Mouse (Mus musculus): ENCODE results near the gene Nup107.

Gene Nup107

GRCm38 (mm10) chr10:117803870-117804850 is 11.7 kb upstream of the Nup107 start:
- in situ Hi-C loops (cut with MboI, MseI): no loop called here

DNA sequence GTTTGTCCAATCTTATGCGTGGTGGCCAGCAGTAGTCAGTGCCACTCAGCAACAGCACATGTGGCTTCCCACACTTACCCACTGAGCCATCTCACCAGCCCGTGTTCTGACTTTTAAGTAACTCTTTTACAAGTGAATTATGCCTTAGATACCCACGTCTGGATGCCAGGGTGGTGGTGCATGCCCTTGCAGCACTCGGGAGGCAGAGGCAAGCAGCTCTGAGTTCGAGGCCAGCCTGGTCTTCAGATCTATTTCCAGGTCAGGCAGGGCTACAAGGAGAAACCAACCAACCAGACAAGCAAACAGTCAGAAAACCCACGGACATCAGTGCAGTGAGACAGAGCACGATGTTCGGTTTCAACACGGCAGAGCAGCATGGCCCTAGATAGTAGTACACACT is 9.4 kb upstream of the Nup107 start:
- in situ Hi-C loops (cut with MboI, MseI): no loop called here

DNA sequence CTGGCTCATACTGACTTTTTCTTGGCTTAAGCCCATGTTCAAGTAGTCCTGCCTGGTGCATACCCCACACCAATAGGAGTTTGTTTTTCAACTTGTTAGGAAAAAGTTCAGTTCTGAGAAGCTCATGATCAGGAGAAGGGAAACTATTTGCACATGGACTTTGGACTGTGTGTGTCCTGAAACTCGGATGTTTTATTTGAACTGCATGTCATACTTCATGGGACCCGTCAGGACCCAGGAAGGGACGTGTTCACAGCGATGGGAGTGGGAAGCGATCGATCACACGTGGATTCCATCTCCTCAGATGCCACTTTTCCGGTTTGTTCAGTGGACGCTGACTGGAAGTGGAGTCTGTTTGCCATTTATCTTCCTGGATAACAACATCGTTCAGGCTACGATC is 7.3 kb upstream of the Nup107 start:
- in situ Hi-C loops (cut with MboI, MseI): no loop called here

DNA sequence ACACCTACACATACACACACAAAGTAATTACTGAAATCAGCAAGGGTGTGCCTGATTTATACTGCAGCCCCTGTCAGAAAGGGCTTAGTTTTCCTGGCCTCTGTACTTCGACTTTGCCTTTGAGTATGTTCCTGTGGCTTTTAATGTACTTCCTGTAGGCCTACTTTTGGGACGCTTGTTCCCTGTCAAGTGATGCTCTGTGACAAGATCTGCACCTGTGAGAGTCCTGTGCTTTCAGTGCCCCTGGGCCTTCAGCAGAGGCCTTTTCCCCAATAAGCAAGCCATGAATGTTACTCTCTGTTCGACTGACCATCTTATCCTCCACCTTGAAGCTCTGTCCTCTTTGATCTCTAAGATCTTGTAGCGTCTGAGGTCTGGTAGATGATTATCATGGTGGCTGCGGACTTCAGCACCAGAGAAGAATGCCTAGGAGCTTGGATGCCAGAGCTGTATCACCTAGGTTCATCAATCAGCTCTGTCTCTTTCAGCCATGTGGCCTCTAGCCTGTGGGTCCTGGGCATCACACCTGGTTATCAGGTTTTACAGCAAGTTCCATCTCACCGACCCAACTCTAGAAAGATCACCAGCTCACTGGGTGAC is 6.0 kb upstream of the Nup107 start:
- in situ Hi-C loops (cut with MboI, MseI): no loop called here

DNA sequence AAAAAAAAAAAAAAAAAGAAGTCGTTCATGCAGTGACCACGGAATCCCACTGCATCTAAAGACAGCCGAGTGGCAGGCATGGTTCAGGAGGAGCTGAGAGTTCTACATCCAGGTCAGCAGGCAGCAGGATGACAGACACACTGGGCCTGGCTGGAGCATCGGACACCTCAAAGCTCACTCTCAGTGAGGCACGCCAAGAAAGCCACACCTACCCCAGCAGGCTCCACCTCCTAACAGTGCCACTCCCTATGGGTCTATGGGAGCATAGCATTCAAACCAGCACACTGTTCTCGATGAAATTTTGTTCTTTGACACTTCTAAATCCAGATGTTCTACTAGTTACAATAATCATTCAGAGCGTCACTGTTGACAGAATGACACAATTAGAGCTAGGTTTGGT is 5.2 kb upstream of the Nup107 start:
- in situ Hi-C loops (cut with MboI, MseI): no loop called here

DNA sequence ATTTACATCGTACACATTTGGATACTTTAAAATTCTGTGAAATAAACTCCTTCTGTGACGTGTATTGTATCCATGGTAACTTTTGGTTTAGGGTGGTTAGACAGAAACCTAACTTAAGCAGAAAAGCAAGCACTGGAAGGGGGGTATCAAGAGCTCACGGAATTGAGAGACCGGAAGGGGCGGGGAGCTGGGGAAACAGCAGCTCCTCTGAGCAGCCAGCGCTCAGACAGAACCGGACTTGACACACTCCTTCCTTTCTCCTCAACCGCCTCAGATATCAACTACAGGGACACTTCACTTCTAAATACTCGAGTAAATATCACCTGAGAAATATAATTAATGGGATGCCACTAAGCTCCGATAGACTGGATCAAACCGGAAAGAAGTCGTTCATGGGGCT is 4.6 kb upstream of the Nup107 start:
- in situ Hi-C loops (cut with MboI, MseI): no loop called here

- in situ Hi-C loops (cut with MboI, MseI): no loop called here
Observed at GRCm38 (mm10) chr10:117796181-117796580, 3.7 kb upstream of the Nup107 start.

GRCm38 (mm10) chr10:117795206-117795605 is 2.7 kb upstream of the Nup107 start:
- in situ Hi-C loops (cut with MboI, MseI): no loop called here

GRCm38 (mm10) chr10:117793436-117794030 is 1.0 kb upstream of the Nup107 start:
- in situ Hi-C loops (cut with MboI, MseI): no loop called here

DNA sequence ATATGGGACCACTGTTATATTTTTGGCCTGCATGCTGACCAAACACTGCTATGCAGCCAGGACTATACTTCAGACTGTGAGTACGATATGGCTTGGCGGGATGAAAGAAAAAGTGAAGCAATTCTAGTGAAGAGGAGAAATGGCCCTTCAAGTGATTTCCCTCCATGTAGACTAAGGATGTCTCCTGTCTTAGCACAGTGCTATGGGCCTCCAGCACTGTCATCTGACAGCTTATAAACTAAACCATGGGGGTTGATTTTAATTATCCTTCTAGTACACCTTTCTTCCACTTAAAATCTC is 1.4 kb downstream of the Nup107 start:
- in situ Hi-C loops (cut with MboI, MseI): no loop called here

DNA sequence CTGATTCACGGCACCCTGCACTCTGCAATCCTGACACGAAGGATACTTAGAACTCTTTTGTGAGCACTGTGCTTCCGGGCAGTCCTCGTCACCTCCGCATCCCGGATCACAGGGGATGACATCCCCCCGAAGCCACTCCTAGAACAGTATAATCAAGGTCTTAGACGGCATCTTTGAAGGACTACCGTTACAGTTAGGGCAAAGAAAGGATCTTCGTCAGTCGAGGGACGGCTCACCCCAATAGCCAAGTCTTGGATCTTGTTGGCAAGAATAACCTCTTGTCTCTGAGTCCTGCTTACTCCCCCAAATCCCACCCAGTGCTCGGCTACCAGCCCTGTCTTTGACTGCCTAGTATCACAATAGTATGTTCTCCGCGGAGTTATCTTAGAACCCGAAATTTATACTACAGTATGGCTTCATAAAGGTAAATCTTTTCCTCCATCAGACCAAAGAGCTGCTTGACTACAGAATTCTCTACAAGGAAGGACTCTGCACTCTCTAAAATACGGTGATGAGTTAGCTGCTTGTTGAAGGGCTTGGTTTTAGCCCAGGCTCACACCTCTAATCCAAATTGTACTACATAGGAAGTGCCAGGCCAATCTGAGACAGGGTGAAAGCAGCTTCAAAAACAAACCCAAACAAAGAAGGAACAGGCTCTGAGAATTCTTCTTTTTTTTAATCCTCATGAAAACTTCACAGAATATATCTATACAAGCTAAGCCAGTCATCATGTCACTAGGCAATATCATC is 1.9 kb downstream of the Nup107 start:
- in situ Hi-C loops (cut with MboI, MseI): no loop called here

DNA sequence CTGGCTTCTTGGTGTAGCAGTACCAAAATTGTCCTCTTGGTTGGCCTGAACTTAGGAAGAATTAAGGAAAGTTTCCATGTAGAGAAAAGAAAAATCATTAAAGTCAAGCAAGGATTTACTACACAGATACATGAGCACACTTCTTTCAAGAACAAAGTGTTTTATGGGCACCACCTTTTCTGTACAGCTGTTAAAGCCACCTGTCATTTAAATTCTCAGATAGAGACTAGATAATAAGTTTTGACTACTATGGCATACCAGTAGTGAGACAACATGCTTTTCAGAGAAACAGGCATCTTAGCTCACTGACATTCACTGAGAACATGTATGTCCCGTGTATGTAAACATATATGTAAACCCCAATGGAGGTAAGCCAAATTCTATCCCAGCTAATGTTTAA is 2.5 kb downstream of the Nup107 start:
- in situ Hi-C loops (cut with MboI, MseI): no loop called here

DNA sequence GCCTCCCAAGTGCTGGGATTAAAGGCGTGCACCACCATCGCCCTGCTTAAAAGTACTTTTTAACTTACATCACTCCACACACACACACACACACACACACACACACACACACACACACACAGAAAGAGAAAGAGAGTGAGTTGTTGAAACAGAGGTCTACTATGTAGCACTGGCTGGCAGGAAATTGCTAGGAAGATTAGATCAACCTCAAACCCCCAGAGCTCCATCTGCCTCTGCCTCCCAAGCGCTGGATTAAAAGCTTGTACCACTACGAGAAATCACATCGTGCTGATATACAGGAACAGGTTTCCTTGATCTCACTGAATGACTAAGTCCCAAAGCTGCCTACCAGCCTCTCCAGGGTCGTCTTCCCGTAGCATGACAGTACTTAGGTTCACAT is 7.9 kb downstream of the Nup107 start:
- in situ Hi-C loops (cut with MboI, MseI): no loop called here

DNA sequence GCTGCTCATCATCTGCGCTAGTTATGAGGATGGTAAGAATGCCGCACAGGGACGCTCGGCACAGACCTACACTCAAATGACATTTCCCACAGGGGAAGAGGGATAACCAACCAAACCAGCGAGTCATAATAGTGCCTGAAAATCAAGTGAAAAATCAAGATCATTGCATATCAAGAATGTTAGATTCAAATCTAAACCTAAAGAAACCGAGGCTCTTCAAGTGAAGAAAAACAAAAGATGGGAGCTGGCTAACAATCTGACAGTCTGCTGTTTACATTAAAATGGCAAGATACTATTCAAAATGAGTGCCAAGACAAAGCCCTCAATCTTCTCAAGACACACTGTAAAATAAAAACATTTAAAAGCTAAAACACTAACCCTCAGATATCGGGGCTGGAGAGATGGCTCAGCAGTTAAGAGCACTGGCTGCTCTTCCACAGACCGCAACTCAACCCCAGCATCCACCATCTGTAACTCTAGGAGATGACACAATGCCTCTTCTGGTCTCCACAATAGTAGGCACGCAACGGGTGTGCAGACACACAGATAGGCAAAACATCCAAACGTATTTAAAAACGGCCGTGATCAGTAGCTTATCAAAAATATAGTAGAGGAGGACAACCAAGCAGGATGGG is 8.6 kb downstream of the Nup107 start:
- in situ Hi-C loops (cut with MboI, MseI): no loop called here

DNA sequence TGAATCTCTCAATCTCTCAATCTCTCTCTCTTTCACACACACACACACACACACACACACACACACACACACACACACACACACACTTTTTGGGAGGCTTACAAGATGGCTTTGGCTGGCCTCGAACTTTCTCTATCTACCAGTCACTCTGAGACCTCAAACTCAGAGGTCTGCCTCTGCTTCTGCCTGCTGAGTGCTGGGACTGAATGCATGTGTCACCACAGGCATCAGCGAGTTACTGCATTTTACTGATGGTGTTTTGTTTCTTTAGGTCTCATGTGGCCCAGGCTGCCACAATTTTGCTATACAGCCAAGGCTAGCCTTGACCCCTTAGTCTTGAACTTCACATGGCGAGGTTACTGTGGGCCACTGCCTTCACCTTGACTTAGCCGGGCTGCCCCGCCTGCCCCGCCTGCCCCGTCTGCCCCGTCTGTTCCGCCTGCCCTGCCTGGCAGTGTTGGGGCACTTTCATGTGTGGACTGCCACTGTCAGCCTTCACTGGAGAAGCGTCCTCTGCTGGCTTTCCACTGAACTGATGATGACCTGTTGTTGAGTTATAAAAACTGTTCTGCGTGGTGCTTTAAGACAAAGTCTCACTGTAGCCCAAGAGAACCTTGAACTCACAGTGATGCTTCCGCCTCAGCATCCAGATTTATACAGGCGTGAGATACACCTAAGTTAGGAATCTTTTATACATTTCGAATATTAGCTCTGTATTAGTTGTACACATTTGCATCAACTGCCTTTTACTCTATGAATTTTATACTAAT is 9.8 kb downstream of the Nup107 start:
- in situ Hi-C loops (cut with MboI, MseI): no loop called here

- in situ Hi-C loops (cut with MboI, MseI): no loop called here
Observed at GRCm38 (mm10) chr10:117782056-117782455, 10.4 kb downstream of the Nup107 start.

GRCm38 (mm10) chr10:117781021-117781725 is 11.3 kb downstream of the Nup107 start:
- in situ Hi-C loops (cut with MboI, MseI): no loop called here

- in situ Hi-C loops (cut with MboI, MseI): no loop called here
Observed at GRCm38 (mm10) chr10:117780306-117780911, 12.1 kb downstream of the Nup107 start.

DNA sequence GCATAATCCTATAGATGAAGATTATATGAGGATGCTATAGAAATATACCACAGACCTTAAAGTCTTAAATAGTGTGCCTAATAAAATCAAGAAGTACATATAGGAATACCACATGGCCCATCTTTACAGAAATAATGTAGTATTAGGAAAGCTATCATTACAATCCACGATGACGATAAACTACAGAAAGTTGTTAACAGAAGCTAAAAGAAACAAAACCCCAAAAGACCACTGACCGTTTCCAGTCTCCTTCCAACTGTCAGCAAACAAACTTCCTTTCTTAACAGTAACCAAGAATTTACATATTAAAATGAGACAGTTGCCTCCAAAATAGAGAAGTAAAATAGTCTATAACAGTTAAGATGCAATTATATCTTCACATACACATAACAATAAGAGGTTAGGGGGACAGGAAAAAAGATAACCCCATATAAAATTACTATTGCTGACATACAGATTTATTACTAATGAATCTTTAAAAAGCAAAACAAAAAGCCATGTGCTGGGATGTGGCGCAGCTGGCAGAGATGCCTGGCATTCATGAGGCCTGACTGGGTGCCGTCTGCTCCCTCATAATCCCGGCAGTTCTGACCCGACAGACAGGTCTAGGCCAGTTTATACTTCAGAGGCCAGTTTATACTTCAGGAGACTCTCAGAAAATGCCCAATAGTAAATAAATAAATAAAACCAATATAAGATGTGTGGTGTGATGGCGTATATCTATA is 12.8 kb downstream of the Nup107 start:
- in situ Hi-C loops (cut with MboI, MseI): no loop called here

All from T-helper 2 cell (primary cell).